Mouse (Mus musculus) urinary bladder, adult 18-20 months (tissue): ENCODE measurements around the gene Eml4.
A peak's percentile ranks its signal among the peaks of the same experiment; 100 is the strongest.

Experiments
- DNase-seq, 2 experiments: peaks; one replicate each; pipeline ENCODE4 v3.0.0; 2022; ENCODE audit warnings: low spot score in 2 of 2, mixed read lengths in 2 of 2

Gene Eml4

GRCm38 (mm10) chr17:83340895-83341524 is 9.7 kb upstream of the Eml4 start:
- DNase-seq = no peak

GRCm38 (mm10) chr17:83344226-83344625 is 6.5 kb upstream of the Eml4 start:
- no peak for DNase-seq

GRCm38 (mm10) chr17:83348056-83348822 is 2.5 kb upstream of the Eml4 start:
- DNase-seq = no peak

GRCm38 (mm10) chr17:83351119-83351531 is 394 bp downstream of the Eml4 start:
- DNase-seq = peak in 1 of 2 experiments; percentile 21

GRCm38 (mm10) chr17:83351601-83352413 is 1.1 kb downstream of the Eml4 start:
- DNase-seq = no peak

- DNase-seq = no peak
Measured at GRCm38 (mm10) chr17:83352456-83352855, 1.7 kb downstream of the Eml4 start.

- no peak for DNase-seq
Measured at GRCm38 (mm10) chr17:83353011-83353410, 2.3 kb downstream of the Eml4 start.

- no peak for DNase-seq
Measured at GRCm38 (mm10) chr17:83353460-83353859, 2.7 kb downstream of the Eml4 start.

GRCm38 (mm10) chr17:83355481-83355880 is 4.8 kb downstream of the Eml4 start:
- no peak for DNase-seq

- no peak for DNase-seq
Measured at GRCm38 (mm10) chr17:83359934-83360333, 9.2 kb downstream of the Eml4 start.

- no peak for DNase-seq
Measured at GRCm38 (mm10) chr17:83360796-83361566, 10.2 kb downstream of the Eml4 start.

- no peak for DNase-seq
Measured at GRCm38 (mm10) chr17:83363081-83363480, 12.3 kb downstream of the Eml4 start.

- DNase-seq = no peak
Measured at GRCm38 (mm10) chr17:83364296-83364695, 13.6 kb downstream of the Eml4 start.

- DNase-seq = no peak
Measured at GRCm38 (mm10) chr17:83365130-83365529, 14.4 kb downstream of the Eml4 start.

- DNase-seq = no peak
Measured at GRCm38 (mm10) chr17:83365614-83366355, 15.1 kb downstream of the Eml4 start.

GRCm38 (mm10) chr17:83367387-83367786 is 16.7 kb downstream of the Eml4 start:
- DNase-seq = no peak

GRCm38 (mm10) chr17:83374123-83374522 is 23.4 kb downstream of the Eml4 start:
- DNase-seq = no peak

- DNase-seq = no peak
Measured at GRCm38 (mm10) chr17:83375848-83376247, 25.1 kb downstream of the Eml4 start.

GRCm38 (mm10) chr17:83376801-83377200 is 26.1 kb downstream of the Eml4 start:
- DNase-seq = no peak

- DNase-seq = no peak
Measured at GRCm38 (mm10) chr17:83377755-83378443, 27.2 kb downstream of the Eml4 start.

GRCm38 (mm10) chr17:83378444-83378762 is 27.7 kb downstream of the Eml4 start:
- no peak for DNase-seq
